Mouse (Mus musculus) liver, embryonic 13.5 days (tissue): Measurements from ENCODE around the gene Nanos3. TPM values are rescaled to one million over a fixed set of nuclear protein-coding genes. Genes with fewer than 3 reads are reported as not detected.

ENCODE experiments used
- microRNA counts: library from miRNA; unstranded; fragments of <30 nt; microRNA quantifications from one replicate; lab custom pipeline; 2016
- microRNA-seq: library from miRNA; unstranded; fragments of <30 nt; microRNA quantifications from one replicate; pipeline ENCODE4, GENCODE M21; 2016
- polyA plus RNA-seq: library from polyadenylated mRNA; unstranded; fragments of >200 nt; fragmentation: Nextera tagmentation; extraction: Ambion mirVana; gene quantifications from 2 replicates; pipeline ENCODE4 v1.2.1, GENCODE M21; 2015

The Nanos3 gene
- polyA plus RNA-seq, 1 experiment from 2014 or later, result 0.28 TPM

MicroRNA genes within 50 kb of the gene (microRNA counts, 519-probe panel; counts per million panel counts)
- microRNA mmu-miR-181c (lab: Ali Mortazavi, UCI) (114 counts per million), microRNA mmu-miR-23a (lab: Ali Mortazavi, UCI) (5,715 counts per million, percentile 70 among the panel's probes with 10 or more counts), microRNA mmu-miR-27a (lab: Ali Mortazavi, UCI) (5,829 counts per million, percentile 72 among the panel's probes with 10 or more counts)

Small RNA genes within 50 kb of the gene (microRNA-seq; reads per million reads assigned to microRNA genes)
- gene Gm25110, result not detected
- gene Mir181c, result 2,282 reads per million, percentile 82 among the genes with 10 or more reads in this experiment
- 1,496 reads per million, percentile 79 among the genes with 10 or more reads in this experiment for gene Mir181d
- gene Mir23a, result 15,380 reads per million, percentile 96 among the genes with 10 or more reads in this experiment
- gene Mir24-2, result not detected
- gene Mir27a, result 287 reads per million, percentile 63 among the genes with 10 or more reads in this experiment
- gene Mir3074-2, result not detected

Other genes starting within 250 kb of the Nanos3 start
- 0.18 and 0.22 TPM in 2 replicates for gene Gm10644, start 230.0 kb downstream of the Nanos3 start, polyA plus RNA-seq
- 114 and 126 TPM in 2 replicates for gene Asf1b, start 229.7 kb downstream of the Nanos3 start, polyA plus RNA-seq
- gene Prkaca, start 212.2 kb downstream of the Nanos3 start, polyA plus RNA-seq, result 50.5 and 52.3 TPM in 2 replicates
- 5.8 and 6.9 TPM in 2 replicates for gene Samd1, start 187.5 kb downstream of the Nanos3 start, polyA plus RNA-seq
- 0.38 and 0.57 TPM in 2 replicates for gene 1700067K01Rik, start 183.7 kb downstream of the Nanos3 start, polyA plus RNA-seq
- gene 2210011C24Rik, start 173.0 kb downstream of the Nanos3 start, polyA plus RNA-seq, result not detected in 2 replicates
- gene Palm3, start 163.7 kb downstream of the Nanos3 start, polyA plus RNA-seq, result 0.06 and 0.27 TPM in 2 replicates
- 0.72 and 1.1 TPM in 2 replicates for gene Il27ra, start 142.6 kb downstream of the Nanos3 start, polyA plus RNA-seq
- gene Rln3, start 140.2 kb downstream of the Nanos3 start, polyA plus RNA-seq, result not detected in 2 replicates
- gene Gm10643, start 120.1 kb downstream of the Nanos3 start, polyA plus RNA-seq, result 0.12 and 0.14 TPM in 2 replicates
- gene Rfx1, start 118.4 kb downstream of the Nanos3 start, polyA plus RNA-seq, result 2.4 and 2.7 TPM in 2 replicates
- 3.7 and 4.3 TPM in 2 replicates for gene Dcaf15, start 80.4 kb downstream of the Nanos3 start, polyA plus RNA-seq
- 0.05 TPM in 1 of 2 replicates, not detected in the other for gene Podnl1, start 59.2 kb downstream of the Nanos3 start, polyA plus RNA-seq
- gene Cc2d1a, start 37.3 kb downstream of the Nanos3 start, polyA plus RNA-seq, result 5.4 and 6.2 TPM in 2 replicates
- 0.13 and 0.25 TPM in 2 replicates for gene 4930432K21Rik, start 37.2 kb downstream of the Nanos3 start, polyA plus RNA-seq
- 2.1 and 2.2 TPM in 2 replicates for gene Zswim4, start 51.8 kb upstream of the Nanos3 start, polyA plus RNA-seq
- 229 and 245 TPM in 2 replicates for gene D8Ertd738e, start 64.5 kb upstream of the Nanos3 start, polyA plus RNA-seq
- gene Mri1, start 72.1 kb upstream of the Nanos3 start, polyA plus RNA-seq, result 41.2 and 48.4 TPM in 2 replicates
- gene Ccdc130, start 85.2 kb upstream of the Nanos3 start, polyA plus RNA-seq, result 8.8 and 9.1 TPM in 2 replicates
- 0.51 and 0.74 TPM in 2 replicates for gene Cacna1a, start 203.2 kb upstream of the Nanos3 start, polyA plus RNA-seq